Mouse (Mus musculus): ENCODE results near the gene Rhov. TPM values are rescaled to one million over a fixed set of nuclear protein-coding genes. Genes with fewer than 3 reads are reported as not detected.
A peak's percentile ranks its signal among the peaks of the same experiment; 100 is the strongest.

The Rhov gene
- total RNA-seq, 2 experiments from 2014 or later, result not detected

DNA sequence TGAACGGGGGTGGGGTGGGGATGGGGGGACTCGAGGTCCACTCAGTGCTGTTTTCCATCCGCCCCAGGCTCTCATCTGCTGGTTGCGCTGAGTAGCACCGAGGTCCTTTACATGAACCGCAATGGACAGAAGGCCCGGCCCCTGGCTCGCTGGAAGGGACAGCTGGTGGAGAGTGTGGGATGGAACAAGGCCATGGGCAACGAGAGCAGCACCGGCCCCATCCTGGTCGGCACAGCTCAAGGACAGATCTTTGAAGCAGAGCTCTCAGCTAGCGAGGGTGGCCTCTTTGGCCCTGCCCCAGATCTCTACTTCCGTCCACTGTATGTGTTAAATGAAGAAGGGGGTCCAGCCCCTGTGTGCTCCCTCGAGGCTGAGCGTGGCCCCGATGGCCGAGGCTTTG is 21.8 kb upstream of the Rhov start:
- intact Hi-C loops (cut with DNase I), result no loop called here
- DNase-seq, result no peak

DNA sequence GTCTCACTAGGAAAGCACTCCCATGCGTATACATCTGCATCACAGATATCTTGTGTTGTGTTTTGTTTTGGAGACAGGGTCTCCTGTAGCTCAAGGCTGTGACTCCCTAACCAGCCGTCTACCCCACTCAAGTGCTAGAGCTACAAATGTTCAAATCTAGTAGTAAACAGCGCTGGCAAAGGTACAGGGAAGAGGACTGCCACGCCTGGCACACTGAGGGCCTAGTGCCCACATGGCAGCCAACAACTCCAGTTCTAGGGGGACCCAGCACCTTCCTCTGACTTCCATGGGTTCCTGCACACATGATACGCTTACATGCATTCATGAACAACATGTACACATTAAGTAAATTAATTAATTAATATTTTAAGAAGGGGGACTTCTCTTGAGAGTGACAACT is 21.2 kb upstream of the Rhov start:
- DNase-seq, result no peak
- intact Hi-C loops (cut with DNase I), result no loop called here

DNA sequence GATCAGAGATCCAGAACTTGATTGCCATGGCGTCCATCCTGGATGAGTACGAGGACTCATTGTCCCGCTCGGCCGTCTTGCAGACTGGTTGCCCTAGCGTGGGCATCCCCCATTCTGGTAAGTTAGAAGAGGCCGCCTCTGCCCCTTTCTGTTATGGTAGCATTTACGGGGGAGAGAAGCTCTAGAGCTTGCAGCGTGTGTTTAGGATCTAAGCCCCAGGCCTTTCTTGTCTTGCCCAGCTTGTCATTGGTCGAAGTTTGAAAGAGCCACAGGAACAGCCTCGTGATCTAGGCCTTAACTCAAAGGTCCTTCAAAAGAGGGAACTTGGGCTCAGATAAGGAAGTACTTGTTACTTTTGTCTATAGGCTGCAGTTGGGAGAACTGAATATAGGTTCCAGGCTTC is 17.9 kb upstream of the Rhov start:
- DNase-seq, result peak in 1 of 2 experiments; percentile 39
- intact Hi-C loops (cut with DNase I), result loop anchor here (5.0 kb wide), 1 partner anchor 257 kb away; the partner anchor contains the start of gene Rpusd2

DNA sequence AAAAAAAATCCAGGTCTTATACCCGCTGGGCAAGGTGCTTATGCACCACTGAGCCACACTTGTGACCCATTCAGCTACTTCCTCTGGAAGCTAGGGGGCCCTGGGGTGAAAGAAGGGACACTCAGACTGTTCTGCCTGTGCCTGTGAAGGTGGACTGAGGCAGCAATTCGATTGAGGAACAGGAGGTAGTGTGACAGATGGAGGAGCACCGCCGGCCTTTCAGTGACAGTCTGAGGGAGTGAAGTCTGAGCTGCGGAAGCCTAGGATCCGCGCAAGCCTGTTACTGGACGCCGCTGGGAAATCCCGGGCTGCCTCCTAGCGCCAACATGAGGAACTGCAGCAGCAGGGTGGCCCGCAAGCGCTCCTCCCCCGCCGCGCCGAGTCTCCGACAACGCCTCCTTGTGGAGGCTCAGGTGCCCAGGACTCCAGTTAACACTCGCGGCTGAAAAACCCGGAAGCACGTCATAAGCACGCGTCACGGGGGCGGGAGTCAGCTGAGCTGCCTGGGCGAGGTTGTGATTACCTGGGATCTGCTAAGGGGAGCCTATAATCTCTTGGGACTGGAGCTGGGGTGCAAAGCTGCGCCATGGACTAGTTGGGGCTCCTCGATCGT is 17.3 kb upstream of the Rhov start, which contains the start of gene Vps18:
TSS of gene Vps18 (plus strand) at position 471 of the 613 bp plus-strand sequence.
- DNase-seq, result peak; percentile 98 to 99
- intact Hi-C loops (cut with DNase I), result loop anchor here (1.0 to 5.0 kb wide), 2 partner anchors 38 to 256 kb away; partner anchors contain the start of gene Rpusd2

DNA sequence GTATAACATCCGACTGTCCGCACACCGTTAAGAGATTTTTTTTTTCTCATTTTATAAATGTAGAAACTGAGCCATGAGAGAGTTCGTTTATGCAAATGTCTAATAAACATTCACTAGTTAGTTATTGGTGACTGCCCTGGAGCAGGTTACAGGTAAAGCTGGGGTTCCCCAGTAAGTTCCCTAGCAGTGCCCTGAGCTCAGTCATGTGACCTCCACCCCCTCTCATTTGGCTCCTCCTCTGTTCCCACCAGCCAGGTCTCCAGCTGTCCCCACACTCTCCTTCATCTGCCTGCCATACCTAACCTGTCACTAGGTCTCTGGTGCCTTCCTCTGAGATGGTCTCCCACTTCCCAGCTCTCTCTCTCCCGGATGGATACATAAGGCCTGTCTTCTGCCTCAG is 16.3 kb upstream of the Rhov start:
- intact Hi-C loops (cut with DNase I), result loop anchor here (5.0 kb wide), 1 partner anchor 255 kb away; the partner anchor contains the start of gene Rpusd2
- DNase-seq, result no peak

DNA sequence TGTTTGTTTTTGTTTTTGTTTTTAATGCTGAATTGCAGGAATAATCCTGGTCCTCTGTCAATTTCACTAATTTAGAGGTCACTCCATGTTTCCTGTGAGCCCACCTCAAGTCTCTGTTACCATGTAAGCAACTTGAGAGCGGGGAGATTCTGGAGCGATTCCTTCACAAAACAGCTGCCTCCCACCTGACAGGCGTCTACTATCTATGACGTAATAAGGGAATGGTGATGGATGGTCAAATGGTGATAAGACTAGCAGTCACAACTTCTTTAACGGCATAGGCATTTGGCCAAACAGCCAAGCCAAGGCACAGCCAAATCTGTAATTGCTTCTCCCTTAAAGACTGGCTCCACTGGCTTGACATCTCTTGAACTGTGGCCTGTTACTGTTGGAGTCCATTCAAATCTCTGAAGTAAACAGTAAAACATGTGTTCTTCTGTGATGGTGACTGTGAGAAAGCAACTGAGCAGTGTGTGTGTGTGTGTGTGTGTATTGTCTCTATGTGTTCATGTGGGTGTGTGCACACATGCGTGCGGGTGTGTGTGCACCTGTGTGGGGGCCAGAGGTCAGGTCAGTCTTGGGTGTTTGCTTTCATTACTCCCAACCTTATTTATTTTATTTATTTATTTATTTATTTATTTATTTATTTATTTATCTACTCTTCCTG is 11.0 kb upstream of the Rhov start:
- intact Hi-C loops (cut with DNase I), result no loop called here
- DNase-seq, result no peak

DNA sequence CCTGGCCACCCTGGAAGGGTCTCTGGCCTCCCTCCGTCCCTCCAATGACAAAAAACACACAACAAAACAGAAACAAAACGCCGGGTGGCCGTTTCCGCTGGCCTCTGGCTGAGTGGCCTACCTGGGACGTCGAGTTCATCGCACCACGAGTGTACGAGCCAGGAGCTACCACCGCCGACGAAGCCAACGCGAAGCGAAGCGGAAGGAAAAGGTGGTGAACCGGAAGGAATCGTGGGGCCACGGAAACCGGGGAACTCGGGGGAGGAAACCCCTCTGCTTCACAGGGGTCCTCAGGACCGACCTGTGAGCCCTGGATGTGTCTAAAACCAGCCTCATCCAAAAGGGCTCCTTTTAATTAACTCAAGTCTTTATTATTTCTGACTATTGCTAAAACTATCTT is 6.7 kb upstream of the Rhov start:
- intact Hi-C loops (cut with DNase I), result no loop called here
- DNase-seq, result no peak

DNA sequence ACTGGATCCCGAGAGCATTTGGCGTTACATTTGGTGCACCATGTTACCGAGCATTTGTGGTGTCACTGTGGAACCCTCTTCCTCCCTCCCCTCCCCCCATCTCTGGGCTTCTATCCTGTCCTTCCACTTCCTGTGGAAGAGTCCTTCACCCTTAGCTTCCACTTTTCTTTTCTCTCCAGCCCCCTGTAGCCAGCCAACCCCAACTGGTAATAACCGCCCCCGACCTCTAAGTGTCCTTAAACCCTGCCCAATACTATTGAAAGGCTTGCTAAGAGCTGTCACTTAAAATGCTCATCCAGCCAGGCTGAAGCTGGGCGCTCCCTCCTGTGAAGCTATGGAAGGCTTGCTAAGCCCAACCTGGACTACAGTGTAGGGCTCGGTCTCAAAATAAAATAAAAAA is 5.9 kb upstream of the Rhov start:
- intact Hi-C loops (cut with DNase I), result no loop called here

DNA sequence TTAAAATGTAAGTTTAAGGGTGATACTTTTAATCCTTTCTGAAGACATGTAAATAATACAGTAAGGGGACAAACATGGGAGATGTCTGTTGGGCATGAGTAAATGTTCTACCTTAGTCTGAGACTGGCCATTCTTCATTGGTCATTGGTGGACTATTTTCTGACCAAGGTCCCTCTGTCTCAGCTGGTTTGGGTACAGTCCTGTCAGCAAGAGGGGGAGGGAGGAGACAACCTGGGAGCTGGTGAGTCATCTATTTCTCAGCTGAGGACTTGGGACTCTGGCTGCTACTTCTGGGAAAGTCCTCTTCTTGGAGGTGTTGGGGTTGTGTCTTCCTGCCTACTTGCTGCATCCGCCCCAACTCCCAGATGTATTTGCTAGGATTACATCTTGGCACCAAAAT is 3.1 kb upstream of the Rhov start:
- intact Hi-C loops (cut with DNase I), result no loop called here
- no peak for DNase-seq

More for the DNA sequence above, 5.9 kb upstream of the Rhov start:
- no peak for DNase-seq

DNA sequence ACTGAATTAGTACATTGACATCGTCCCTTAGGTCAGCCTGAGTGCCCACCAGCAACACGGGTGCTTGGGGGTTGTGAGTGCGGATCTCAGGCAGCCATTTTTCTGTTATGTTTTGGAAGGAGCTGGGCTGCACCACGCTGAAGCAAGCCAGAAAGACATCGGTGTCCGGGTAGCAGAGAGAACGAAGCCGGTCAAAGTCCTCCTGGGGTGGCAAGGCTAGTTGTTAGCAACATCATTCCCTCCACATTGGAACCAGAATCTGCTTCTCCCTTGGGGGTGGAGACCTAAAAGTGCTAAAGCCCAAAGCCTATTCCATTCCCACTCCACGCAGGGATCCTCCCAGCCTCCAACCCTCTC is 808 bp downstream of the Rhov start:
- intact Hi-C loops (cut with DNase I), result no loop called here
- DNase-seq, result no peak

DNA sequence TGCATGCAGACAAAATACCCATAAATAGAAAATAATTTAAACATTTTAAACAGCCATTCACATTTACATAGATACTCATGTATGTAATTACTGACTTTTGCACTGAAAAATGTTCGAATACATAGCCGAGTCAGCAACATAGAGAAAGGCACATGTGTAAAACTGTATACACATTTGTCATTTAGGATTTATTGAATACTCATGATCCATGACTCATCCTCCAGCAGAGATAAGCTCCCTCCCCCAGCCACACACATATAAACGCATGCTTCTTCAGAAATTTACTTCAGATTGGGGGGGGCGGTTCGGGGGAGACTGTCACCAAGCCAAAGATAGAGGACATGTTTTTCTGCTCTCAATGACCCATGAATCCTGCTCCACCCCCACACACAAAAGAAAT is 7.3 kb downstream of the Rhov start:
- intact Hi-C loops (cut with DNase I), result no loop called here

DNA sequence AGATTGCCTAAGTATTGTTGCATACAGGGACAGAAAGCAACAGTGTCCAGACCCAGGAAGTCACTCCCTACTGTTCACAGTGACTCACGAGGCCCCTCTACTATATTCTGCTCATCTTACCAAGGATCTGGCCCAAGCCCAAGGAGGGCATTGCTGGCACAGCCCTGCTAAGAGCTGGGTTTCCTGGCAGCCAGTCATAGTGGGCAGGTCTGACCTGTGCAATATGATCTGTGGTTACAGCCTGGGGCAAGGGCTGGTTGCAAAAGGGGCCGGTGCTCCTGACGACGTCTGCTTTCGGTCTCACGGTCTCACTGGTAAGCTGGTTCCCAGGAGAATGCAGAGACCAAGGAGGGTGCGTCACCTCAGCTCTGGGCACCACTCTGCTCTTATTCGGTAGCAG is 8.1 kb downstream of the Rhov start:
- DNase-seq, result peak; percentile 62 to 80
- intact Hi-C loops (cut with DNase I), result no loop called here

More for the DNA sequence above, 7.3 kb downstream of the Rhov start:
- DNase-seq, result no peak

DNA sequence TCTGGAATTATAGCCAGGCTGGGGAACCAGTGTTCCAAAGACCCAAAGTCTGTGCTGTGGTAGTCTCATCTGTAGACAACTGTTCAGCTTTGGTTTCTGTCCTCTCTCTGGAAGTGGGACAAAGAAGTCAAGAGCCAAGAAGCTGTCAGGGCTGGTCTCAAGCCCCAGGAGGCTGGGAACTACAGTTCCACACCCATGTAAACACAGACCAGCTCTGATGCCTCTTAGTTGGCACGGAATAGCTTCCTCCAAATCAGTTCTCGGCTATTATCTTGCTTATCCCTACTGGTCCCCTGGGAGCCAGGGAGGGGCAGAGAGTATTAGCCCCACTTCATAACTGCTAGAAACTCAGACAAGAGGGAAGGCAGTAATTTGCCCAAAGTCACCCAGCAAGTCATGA is 9.7 kb downstream of the Rhov start:
- peak; percentile 40 to 43 for DNase-seq
- intact Hi-C loops (cut with DNase I), result no loop called here

DNA sequence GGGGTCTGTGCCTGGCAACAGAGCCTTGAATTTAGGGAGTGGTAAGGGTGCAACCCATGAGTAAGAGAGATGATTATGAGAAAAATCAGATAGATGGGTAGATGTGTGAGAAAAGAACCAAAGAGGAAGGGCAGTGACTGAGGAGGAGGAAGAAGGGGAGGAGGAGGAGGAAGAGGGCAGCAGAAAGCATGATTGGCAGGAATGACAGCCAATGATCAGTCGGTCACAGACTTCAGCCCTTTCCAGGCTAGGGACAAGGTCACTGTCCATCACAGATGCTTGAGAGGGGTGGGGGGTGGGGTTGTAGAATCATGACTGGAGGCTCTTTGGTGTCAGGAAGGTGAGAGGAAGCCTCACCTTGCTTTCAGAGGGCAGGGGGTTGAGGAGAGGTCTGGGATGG is 10.6 kb downstream of the Rhov start:
- no peak for DNase-seq
- intact Hi-C loops (cut with DNase I), result no loop called here

DNA sequence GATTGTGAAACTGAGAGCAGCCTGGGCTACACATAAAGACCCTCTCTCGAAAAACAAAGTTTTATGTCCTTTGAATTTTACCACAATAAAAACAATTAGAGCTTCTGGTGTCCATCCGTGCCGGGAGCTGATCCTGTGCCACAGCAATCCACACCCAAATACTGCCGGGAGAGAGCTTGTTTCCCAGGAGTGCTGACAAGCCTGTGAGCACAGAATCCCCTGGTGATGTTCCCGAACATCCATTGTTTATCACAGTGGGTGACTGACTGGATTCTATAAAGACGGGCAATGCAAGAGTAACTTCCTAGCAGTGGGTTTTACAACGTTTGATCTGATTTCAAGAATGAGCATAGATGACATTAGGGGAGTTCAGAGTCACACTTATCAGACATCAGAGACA is 16.1 kb downstream of the Rhov start:
- intact Hi-C loops (cut with DNase I), result no loop called here
- DNase-seq, result no peak

DNA sequence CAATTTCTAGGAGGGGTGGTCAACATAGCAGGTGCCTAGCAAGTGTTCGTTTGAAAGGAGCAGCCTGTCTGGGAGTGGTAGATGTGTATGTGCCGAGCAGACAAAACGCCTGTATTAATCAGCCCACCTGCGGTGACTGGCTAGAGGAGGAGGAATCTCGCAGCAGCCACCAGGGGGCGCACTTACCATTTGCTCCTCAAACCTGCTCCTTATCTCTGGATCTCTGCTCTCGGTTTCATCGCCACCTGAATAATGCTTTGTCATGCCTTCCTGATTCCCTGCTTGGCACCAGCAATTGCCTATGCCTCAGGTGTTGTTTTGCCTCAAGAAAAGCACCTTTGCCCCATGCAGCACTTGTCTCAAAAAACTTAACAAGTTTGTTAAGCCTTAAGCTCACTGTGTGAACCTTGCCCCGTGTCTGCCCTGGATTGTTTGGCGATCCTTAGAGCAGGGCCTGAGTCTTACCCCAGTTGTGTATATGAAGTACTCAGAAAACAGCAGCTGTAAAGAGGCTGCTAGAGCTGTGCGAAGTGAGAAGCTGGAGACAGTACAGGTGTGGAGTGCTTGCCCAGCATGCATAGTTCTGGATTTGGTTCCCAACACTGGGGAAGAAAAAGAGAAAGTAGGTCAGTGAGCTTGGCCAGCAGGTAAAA is 20.1 kb downstream of the Rhov start:
- intact Hi-C loops (cut with DNase I), result loop anchor here (1.0 to 2.0 kb wide), 3 partner anchors 37 to 186 kb away; partner anchors contain the start of genes Dnajc17, Vps18 and Zfyve19
- DNase-seq, result peak; percentile 81 to 91

DNA sequence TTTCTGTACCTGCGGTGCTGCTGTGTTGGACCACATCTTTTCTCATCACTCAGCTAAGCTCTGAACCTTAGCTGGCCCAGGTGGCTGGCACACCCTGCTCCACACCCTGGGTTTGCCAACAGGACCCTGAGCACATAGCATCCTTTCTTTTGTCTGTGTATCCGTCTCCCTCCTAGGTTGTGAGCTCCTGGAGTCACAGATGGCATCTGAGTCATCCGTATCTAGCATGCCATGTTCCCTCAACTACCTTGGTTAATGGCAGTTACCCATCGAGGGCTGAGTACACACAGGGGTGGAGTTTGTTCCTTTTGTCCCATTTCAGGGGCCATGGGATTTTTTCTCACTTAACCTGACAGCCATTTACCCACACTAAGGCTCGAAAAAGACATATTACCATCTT is 20.7 kb downstream of the Rhov start:
- intact Hi-C loops (cut with DNase I), result loop anchor here (1.0 to 2.0 kb wide), 3 partner anchors 38 to 186 kb away; partner anchors contain the start of genes Dnajc17, Vps18 and Zfyve19
- DNase-seq, result no peak

DNA sequence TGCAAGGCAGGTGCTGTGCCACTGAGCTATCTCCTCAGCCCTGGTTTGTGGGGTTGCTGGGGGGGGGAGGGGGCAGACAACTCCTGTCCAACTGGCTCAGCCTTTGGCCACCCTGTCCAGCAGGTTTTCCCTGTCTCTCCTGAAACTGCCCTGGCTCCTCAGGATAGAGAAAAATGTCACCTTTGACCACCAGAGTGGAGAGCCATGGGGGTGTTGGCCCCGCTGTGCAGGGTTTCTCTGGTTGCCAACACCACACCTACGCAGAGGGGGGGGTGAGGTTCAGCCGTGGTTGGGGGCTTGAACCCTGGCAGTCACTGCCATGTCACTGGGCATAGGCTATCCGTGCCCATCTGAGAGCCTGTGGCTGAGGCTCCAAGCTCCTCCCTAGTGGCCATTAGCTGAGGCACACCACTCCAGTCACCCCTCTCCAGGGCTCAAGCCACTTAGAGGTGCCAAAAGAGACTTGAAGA is 21.4 kb downstream of the Rhov start:
- no peak for DNase-seq
- intact Hi-C loops (cut with DNase I), result loop anchor here (1.0 to 2.0 kb wide), 3 partner anchors 39 to 187 kb away; partner anchors contain the start of genes Dnajc17, Vps18 and Zfyve19

DNA sequence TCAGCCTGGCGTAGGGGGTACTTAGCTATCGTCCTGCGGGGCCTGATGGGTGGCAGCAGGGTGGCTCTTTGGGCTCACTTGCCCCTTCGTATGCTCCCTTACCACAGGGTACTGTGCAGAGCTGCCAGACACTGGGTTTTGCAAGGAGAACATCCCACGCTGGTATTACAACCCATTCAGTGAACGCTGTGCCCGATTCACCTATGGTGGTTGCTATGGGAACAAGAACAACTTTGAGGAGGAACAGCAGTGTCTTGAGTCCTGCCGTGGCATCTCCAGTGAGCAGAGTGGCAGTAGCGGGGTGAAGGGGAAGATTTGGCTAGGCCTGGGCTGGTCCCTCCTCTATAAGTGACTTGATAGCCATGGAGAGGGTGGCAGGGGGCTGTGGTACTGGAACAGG is 23.2 kb downstream of the Rhov start:
- intact Hi-C loops (cut with DNase I), result no loop called here

DNA sequence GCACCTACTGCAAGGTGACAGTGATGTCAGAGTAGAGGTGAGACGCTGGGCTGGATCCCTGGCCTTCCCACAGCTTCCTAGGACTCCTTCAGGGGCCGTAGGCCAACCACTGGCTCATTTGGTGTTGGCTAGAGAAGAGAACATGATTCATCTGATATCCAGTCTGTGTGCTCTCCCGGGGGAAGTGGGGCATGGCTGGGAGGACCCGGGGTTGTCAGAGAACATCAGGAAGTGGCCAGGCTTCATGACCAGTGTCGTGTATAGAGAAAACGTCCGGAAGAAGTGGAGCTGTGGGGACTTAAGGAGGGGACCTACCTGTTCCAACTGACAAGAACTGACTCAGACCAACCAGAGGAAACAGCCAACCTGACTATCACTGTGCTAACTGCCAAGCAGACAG is 25.8 kb downstream of the Rhov start:
- intact Hi-C loops (cut with DNase I), result no loop called here
- DNase-seq, result no peak

More for the DNA sequence above, 23.2 kb downstream of the Rhov start:
- DNase-seq, result no peak

DNA sequence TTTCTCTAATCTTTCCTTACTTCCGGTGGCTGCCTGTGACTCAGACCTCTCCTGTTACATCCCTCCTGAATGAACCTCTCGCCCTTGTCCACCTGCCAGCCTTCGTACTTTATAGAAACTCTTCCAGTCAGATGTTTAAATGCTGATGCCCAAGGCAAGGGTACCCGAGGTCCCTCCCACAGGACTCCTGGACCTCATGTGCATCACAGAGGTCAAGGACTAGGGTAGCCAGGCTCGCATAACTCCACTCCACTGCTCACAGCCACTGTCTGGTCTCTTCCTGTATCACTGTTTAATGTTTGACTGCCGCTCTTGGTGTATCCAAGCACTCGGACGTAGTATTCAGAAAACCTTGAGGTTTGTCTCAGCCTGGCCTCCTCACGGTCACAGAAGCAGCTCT is 28.5 kb downstream of the Rhov start:
- intact Hi-C loops (cut with DNase I), result no loop called here
- DNase-seq, result no peak

DNA sequence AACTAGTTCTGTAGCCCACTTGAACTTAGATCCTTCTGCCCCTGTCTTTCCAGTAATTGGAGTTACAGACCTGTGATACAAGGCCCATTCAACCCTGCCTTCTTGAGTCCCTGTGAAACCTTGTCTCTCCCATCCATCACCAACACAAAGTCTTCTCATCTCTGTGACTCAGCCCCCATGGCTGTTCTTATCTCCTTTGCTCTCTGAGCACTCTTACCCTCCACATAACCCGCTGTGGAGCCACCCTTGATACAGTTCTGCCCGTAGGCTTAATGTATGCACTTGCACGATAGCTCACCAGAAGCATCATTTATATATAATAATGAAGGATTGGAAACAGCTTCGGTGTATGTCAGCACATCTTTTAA is 30.3 kb downstream of the Rhov start:
- intact Hi-C loops (cut with DNase I), result no loop called here
- no peak for DNase-seq
